Mouse (Mus musculus): ENCODE results near the gene Ndufa12. TPM values are rescaled to one million over a fixed set of nuclear protein-coding genes. Genes with fewer than 3 reads are reported as not detected.

The Ndufa12 gene
- polyA plus RNA-seq, 1 experiment = 97.1 TPM

GRCm38 (mm10) chr10:94255744-94256143 lies 57.2 kb downstream of the Ndufa12 start:
- Histone ChIP-seq H3K27ac (ENCODE audit: insufficient read depth, low read depth, low read length) (no peak overlapping the region), H3K4me1 (ENCODE audit: control insufficient read depth, insufficient read depth, low read length) (no peaks in the 10 kb centered on the region), H3K4me3 (ENCODE audit: insufficient read depth, low read length) (no peak overlapping the region)
- no peak for TF ChIP-seq POLR2A (IDR thresholded peaks at IDR 0.05; ENCODE audit: borderline replicate concordance, low read depth, low read length)
- TF ChIP-seq CTCF (IDR thresholded peaks at IDR 0.05; ENCODE audit: low read depth, low read length) = no peak

GRCm38 (mm10) chr10:94256518-94256917 lies 58.0 kb downstream of the Ndufa12 start:
- TF ChIP-seq POLR2A (IDR thresholded peaks at IDR 0.05; ENCODE audit: borderline replicate concordance, low read depth, low read length) = no peak
- TF ChIP-seq CTCF (IDR thresholded peaks at IDR 0.05; ENCODE audit: low read depth, low read length) = no peak
- H3K4me3 ChIP-seq (ENCODE audit: insufficient read depth, low read length) = no peak overlapping the region
- no peaks in the 10 kb centered on the region for H3K4me1 ChIP-seq (ENCODE audit: control insufficient read depth, insufficient read depth, low read length)
- H3K27ac ChIP-seq (ENCODE audit: insufficient read depth, low read depth, low read length) = no peak overlapping the region

- no peaks in the 10 kb centered on the region for H3K4me1 ChIP-seq (ENCODE audit: control insufficient read depth, insufficient read depth, low read length)
- H3K4me3 ChIP-seq (ENCODE audit: insufficient read depth, low read length) = no peak overlapping the region
- H3K27ac ChIP-seq (ENCODE audit: insufficient read depth, low read depth, low read length) = no peak overlapping the region
- no peak for TF ChIP-seq CTCF (IDR thresholded peaks at IDR 0.05; ENCODE audit: low read depth, low read length)
- TF ChIP-seq POLR2A (IDR thresholded peaks at IDR 0.05; ENCODE audit: borderline replicate concordance, low read depth, low read length) = no peak
Observed at GRCm38 (mm10) chr10:94260544-94260943, 62.0 kb downstream of the Ndufa12 start.

- TF ChIP-seq CTCF (IDR thresholded peaks at IDR 0.05; ENCODE audit: low read depth, low read length) (no peak), POLR2A (IDR thresholded peaks at IDR 0.05; ENCODE audit: borderline replicate concordance, low read depth, low read length) (no peak)
- no peak overlapping the region for H3K4me3 ChIP-seq (ENCODE audit: insufficient read depth, low read length)
- H3K27ac ChIP-seq (ENCODE audit: insufficient read depth, low read depth, low read length) = no peak overlapping the region
- H3K4me1 ChIP-seq (ENCODE audit: control insufficient read depth, insufficient read depth, low read length) = no peaks in the 10 kb centered on the region
Observed at GRCm38 (mm10) chr10:94262646-94263045, 64.1 kb downstream of the Ndufa12 start.

GRCm38 (mm10) chr10:94263211-94263610 lies 64.7 kb downstream of the Ndufa12 start:
- Histone ChIP-seq H3K27ac (ENCODE audit: insufficient read depth, low read depth, low read length) (no peak overlapping the region), H3K4me3 (ENCODE audit: insufficient read depth, low read length) (no peak overlapping the region), H3K4me1 (ENCODE audit: control insufficient read depth, insufficient read depth, low read length) (no peaks in the 10 kb centered on the region)
- no peak for TF ChIP-seq POLR2A (IDR thresholded peaks at IDR 0.05; ENCODE audit: borderline replicate concordance, low read depth, low read length)
- no peak for TF ChIP-seq CTCF (IDR thresholded peaks at IDR 0.05; ENCODE audit: low read depth, low read length)

- no peak for TF ChIP-seq POLR2A (IDR thresholded peaks at IDR 0.05; ENCODE audit: borderline replicate concordance, low read depth, low read length)
- TF ChIP-seq CTCF (IDR thresholded peaks at IDR 0.05; ENCODE audit: low read depth, low read length) = no peak
- H3K4me1 ChIP-seq (ENCODE audit: control insufficient read depth, insufficient read depth, low read length) = no peaks in the 10 kb centered on the region
- no peak overlapping the region for H3K4me3 ChIP-seq (ENCODE audit: insufficient read depth, low read length)
- no peak overlapping the region for H3K27ac ChIP-seq (ENCODE audit: insufficient read depth, low read depth, low read length)
Observed at GRCm38 (mm10) chr10:94265656-94266542, 67.4 kb downstream of the Ndufa12 start.

Other genes starting within 250 kb of the Ndufa12 start
- 16.4 and 16.5 TPM in 2 replicates for gene Vezt, start 162.9 kb upstream of the Ndufa12 start, polyA plus RNA-seq (2012; ENCODE audit: insufficient read depth, insufficient read length, missing spikeins)
- 20.6 and 26.3 TPM in 2 replicates for gene Fgd6, start 162.7 kb upstream of the Ndufa12 start, polyA plus RNA-seq (2012; ENCODE audit: insufficient read depth, insufficient read length, missing spikeins)
- gene Nr2c1, start 50.7 kb upstream of the Ndufa12 start, polyA plus RNA-seq (2012; ENCODE audit: insufficient read depth, insufficient read length, missing spikeins) = 12.5 and 12.9 TPM in 2 replicates
- not detected in 2 replicates for gene Gm4792, start 100.0 kb downstream of the Ndufa12 start, polyA plus RNA-seq (2012; ENCODE audit: insufficient read depth, insufficient read length, missing spikeins)
- 22.1 and 25.2 TPM in 2 replicates for gene Tmcc3, start 113.2 kb downstream of the Ndufa12 start, polyA plus RNA-seq (2012; ENCODE audit: insufficient read depth, insufficient read length, missing spikeins)